Mouse (Mus musculus) forelimb bud, embryonic 11.5 days (tissue): ENCODE data around the gene Gm20903.
"Not testable (repeated sequence)": the region's sequence is repeated elsewhere in the genome, so short reads cannot be mapped to it uniquely, and the experiment has no call there.

ENCODE experiments used
- DNase-seq: peaks from one replicate; pipeline ENCODE4 v3.0.0-alpha.2; 2012; ENCODE audit warnings: low read depth, low spot score

The Gm20903 gene

DNA sequence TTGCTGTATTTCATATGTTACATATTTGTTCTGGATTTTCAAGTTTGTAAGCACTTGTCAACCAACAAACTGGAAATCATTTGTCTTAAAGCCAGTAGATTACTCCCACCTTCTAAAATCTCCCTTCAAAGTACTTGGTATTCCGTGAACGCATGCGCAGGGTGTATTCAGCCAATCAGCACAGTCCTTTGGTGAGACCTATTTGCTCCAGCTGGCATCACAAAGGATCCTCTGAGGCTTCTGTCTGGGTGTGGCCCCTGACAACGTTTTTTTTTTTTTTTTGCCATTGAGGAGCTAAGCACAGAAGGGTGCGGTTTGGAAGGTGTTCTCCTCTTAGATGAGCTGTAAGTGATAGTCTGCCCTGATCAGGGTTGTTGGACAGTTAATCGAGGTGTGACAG, at the start of gene Gm20903:
Gene Gm20903 (plus strand): TSS at position 301 of the 400 bp plus-strand sequence.
- DNase-seq: not testable (repeated sequence)
